Mouse (Mus musculus) kidney, postnatal 0 days (tissue): ENCODE measurements at regions not wholly inside any gene's neighbourhood (a gene's known extent, or its start where the extent isn't known, plus 50 kb on each side); places are given as distances from the start of the nearest gene placed in this dataset.
A peak's percentile ranks its signal among the peaks of the same experiment; 100 is the strongest.

Experiments
- ATAC-seq: fragments of 200-750 bp; cut with Nextera tagmentation; replicated peaks from 2 replicates; pipeline ENCODE4 v1.8.0; 2017; ENCODE audit warnings: low read depth, moderate number of reproducible peaks, moderate TSS enrichment, moderate library complexity; ENCODE audit not compliant: low FRiP score
- DNase-seq: peaks from one replicate; pipeline ENCODE4 v3.0.0-alpha.2; 2016; ENCODE audit warnings: low spot score
- H3K27ac ChIP-seq: fragments of 300-500 bp; sonication (generic); 2 replicates; pipeline ENCODE4 v1.5.1; 2014; ENCODE audit warnings: mild to moderate bottlenecking
- H3K27me3 ChIP-seq: fragments of 300-500 bp; sonication (generic); 2 replicates; pipeline ENCODE4 v1.6.1; 2014; ENCODE audit warnings: low read length, mixed read lengths; ENCODE audit not compliant: insufficient read depth
- H3K36me3 ChIP-seq: fragments of 300-500 bp; sonication (generic); 2 replicates; pipeline ENCODE4 v1.6.1; 2014; ENCODE audit warnings: low read length, mixed read lengths; ENCODE audit not compliant: insufficient read depth
- H3K4me1 ChIP-seq: fragments of 300-500 bp; sonication (generic); replicated peaks from 2 replicates; pipeline ENCODE4 v1.6.1; 2014; ENCODE audit warnings: antibody characterized with exemption, low read length, mixed read lengths; ENCODE audit not compliant: insufficient read depth
- H3K4me2 ChIP-seq: fragments of 300-500 bp; sonication (generic); 2 replicates; pipeline ENCODE4 v1.6.1; 2014; ENCODE audit warnings: mild to moderate bottlenecking, low read length, moderate library complexity, mixed read lengths
- H3K4me3 ChIP-seq: fragments of 300-500 bp; sonication (generic); replicated peaks from 2 replicates; pipeline ENCODE4 v1.5.1; 2014; ENCODE audit warnings: low read depth, low read length
- H3K9ac ChIP-seq: fragments of 300-500 bp; sonication (generic); 2 replicates; pipeline ENCODE4 v1.6.1; 2014; ENCODE audit warnings: low read depth, low read length
- H3K9me3 ChIP-seq: fragments of 300-500 bp; sonication (generic); replicated peaks from 2 replicates; pipeline ENCODE4 v1.6.1; 2016; ENCODE audit warnings: low read length, inconsistent platforms, mixed read lengths
- CTCF ChIP-seq: IDR thresholded peaks from 2 replicates; pipeline ENCODE4 v1.5.1; 2016; ENCODE audit warnings: antibody characterized with exemption, low read depth, mild to moderate bottlenecking, moderate library complexity
- WGBS: fragments of 180-500 bp; shearing (Covaris S2); extraction: QIAGEN DNeasy Blood & Tissue Kit; methylation state at CpG from one replicate; pipeline ENCODE4 v1.1.7; 2014; 5-methylcytosine and 5-hydroxymethylcytosine counted together

GRCm38 (mm10) chr15:52484276-52484675, 1400.4 kb upstream of the Gm7489 start:
- no peak for ATAC-seq
- H3K27ac ChIP-seq: no peak overlapping the region
- no peaks in the 10 kb centered on the region for H3K36me3 ChIP-seq
- H3K9me3 ChIP-seq: no peaks in the 10 kb centered on the region
- H3K27me3 ChIP-seq: no peaks in the 10 kb centered on the region
- no peak for DNase-seq
- no peak overlapping the region for H3K4me3 ChIP-seq
- TF ChIP-seq CTCF: no peak
- no peaks in the 10 kb centered on the region for H3K4me1 ChIP-seq
- WGBS: 88% methylated on average over 5 of the region's 5 CpGs
- H3K4me2 ChIP-seq: no peak overlapping the region
- H3K9ac ChIP-seq: no peak overlapping the region

GRCm38 (mm10) chr15:52505278-52505831, 1379.4 kb upstream of the Gm7489 start:
- H3K4me1 ChIP-seq: no peaks in the 10 kb centered on the region
- ATAC-seq: no peak
- no peaks in the 10 kb centered on the region for H3K36me3 ChIP-seq
- whole genome bisulfite sequencing: 37% methylated on average over 9 of the region's 9 CpGs
- no peak overlapping the region for H3K4me3 ChIP-seq
- no peak overlapping the region for H3K9ac ChIP-seq
- H3K27me3 ChIP-seq: no peaks in the 10 kb centered on the region
- TF ChIP-seq CTCF: peak; percentile 78
- no peak overlapping the region for H3K27ac ChIP-seq
- H3K4me2 ChIP-seq: no peak overlapping the region
- peak; percentile 81 for DNase-seq
- H3K9me3 ChIP-seq: no peaks in the 10 kb centered on the region

- no peaks in the 10 kb centered on the region for H3K9me3 ChIP-seq
- H3K4me3 ChIP-seq: no peak overlapping the region
- H3K27ac ChIP-seq: no peak overlapping the region
- ATAC-seq (no peak), DNase-seq (peak; percentile 83)
- H3K4me1 ChIP-seq: no peaks in the 10 kb centered on the region
- 5% methylated on average over 7 of the region's 7 CpGs for WGBS
- TF ChIP-seq CTCF: peak; percentile 78
- H3K4me2 ChIP-seq: no peak overlapping the region
- no peaks in the 10 kb centered on the region for H3K27me3 ChIP-seq
- no peak overlapping the region for H3K9ac ChIP-seq
- no peaks in the 10 kb centered on the region for H3K36me3 ChIP-seq
Observed at GRCm38 (mm10) chr15:52506930-52507329, 1377.8 kb upstream of the Gm7489 start.

GRCm38 (mm10) chr15:52508609-52509008, 1376.1 kb upstream of the Gm7489 start:
- no peak overlapping the region for H3K9ac ChIP-seq
- H3K36me3 ChIP-seq: no peaks in the 10 kb centered on the region
- H3K4me3 ChIP-seq: no peak overlapping the region
- no peaks in the 10 kb centered on the region for H3K9me3 ChIP-seq
- no peaks in the 10 kb centered on the region for H3K4me1 ChIP-seq
- H3K27me3 ChIP-seq: no peaks in the 10 kb centered on the region
- H3K4me2 ChIP-seq: no peak overlapping the region
- ATAC-seq (no peak), DNase-seq (no peak)
- 72% methylated on average over 2 of the region's 2 CpGs for WGBS
- TF ChIP-seq CTCF: no peak
- no peak overlapping the region for H3K27ac ChIP-seq

GRCm38 (mm10) chr15:52510137-52510536, 1374.6 kb upstream of the Gm7489 start:
- no peak overlapping the region for H3K27ac ChIP-seq
- 73% methylated on average over 4 of the region's 4 CpGs for WGBS
- H3K9me3 ChIP-seq: no peaks in the 10 kb centered on the region

GRCm38 (mm10) chr15:52536594-52536993, 1348.1 kb upstream of the Gm7489 start:
- no peak for ATAC-seq
- no peaks in the 10 kb centered on the region for H3K36me3 ChIP-seq
- no peak for DNase-seq
- no peak overlapping the region for H3K27ac ChIP-seq
- TF ChIP-seq CTCF: no peak
- no peaks in the 10 kb centered on the region for H3K4me1 ChIP-seq
- no peak overlapping the region for H3K4me2 ChIP-seq
- no peaks in the 10 kb centered on the region for H3K9me3 ChIP-seq
- H3K4me3 ChIP-seq: no peak overlapping the region
- WGBS: 89% methylated on average over 2 of the region's 2 CpGs
- no peaks in the 10 kb centered on the region for H3K27me3 ChIP-seq
- H3K9ac ChIP-seq: no peak overlapping the region

More at GRCm38 (mm10) chr15:52510137-52510536, 1374.6 kb upstream of the Gm7489 start:
- DNase-seq (no peak), ATAC-seq (no peak)
- Histone ChIP-seq H3K4me3 (no peak overlapping the region), H3K9ac (no peak overlapping the region), H3K4me2 (no peak overlapping the region), H3K27me3 (no peaks in the 10 kb centered on the region), H3K4me1 (no peaks in the 10 kb centered on the region), H3K36me3 (no peaks in the 10 kb centered on the region)
- no peak for TF ChIP-seq CTCF

GRCm38 (mm10) chr15:52558682-52559081, 1326.0 kb upstream of the Gm7489 start:
- TF ChIP-seq CTCF: no peak
- no peaks in the 10 kb centered on the region for H3K4me1 ChIP-seq
- no peak for DNase-seq
- H3K27me3 ChIP-seq: no peaks in the 10 kb centered on the region
- no peak for ATAC-seq
- H3K9me3 ChIP-seq: no peaks in the 10 kb centered on the region
- no peak overlapping the region for H3K27ac ChIP-seq
- H3K4me3 ChIP-seq: no peak overlapping the region
- no peak overlapping the region for H3K4me2 ChIP-seq
- no peaks in the 10 kb centered on the region for H3K36me3 ChIP-seq
- no peak overlapping the region for H3K9ac ChIP-seq
